ENCODE assay signal across 16 mouse cellular contexts in the genomic region with DNA sequence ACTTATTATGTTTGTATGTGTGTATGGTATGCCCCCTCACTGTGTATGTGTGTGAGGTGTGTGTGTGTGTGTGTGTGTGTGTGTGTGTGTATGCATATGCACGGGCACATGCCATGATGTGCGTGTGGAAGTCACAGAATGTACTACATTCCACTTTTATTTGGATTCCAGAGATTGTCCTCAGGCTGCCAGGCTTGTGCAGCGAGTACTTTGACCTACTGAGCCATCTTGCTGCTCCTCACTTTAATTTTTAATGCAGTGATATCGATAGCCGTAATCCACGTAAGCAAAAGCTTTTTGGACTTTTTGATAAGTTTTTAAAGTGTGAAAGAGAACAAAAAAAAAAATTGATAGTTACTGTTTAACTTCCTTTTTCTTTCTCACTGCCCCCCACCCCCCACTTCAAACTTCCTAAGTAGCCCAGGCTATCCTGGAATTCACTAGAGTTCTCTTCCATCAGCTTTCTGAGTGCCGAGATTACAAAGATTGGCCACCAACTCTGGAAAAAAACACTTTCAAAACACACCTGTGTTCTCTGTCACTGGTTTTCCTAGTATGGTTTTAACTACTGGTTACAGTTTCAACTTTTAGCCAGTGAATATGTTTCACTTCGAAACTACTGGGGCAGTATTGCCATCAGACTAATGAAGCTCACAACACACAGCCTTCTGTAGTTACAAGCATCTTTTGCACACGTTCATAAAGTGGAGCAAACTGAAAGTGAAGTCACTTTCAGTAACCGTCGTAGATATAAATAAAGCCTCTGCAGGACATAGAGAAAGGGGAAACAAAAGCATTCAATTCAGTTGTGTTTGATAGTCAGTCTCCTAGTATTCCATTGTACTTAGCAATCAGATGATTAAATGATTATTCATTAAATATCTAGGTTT. TPM values are rescaled to one million over a fixed set of nuclear protein-coding genes. Genes with fewer than 3 reads are reported as not detected.
DNase-seq lines count a peak whose midpoint lies in the region; ATAC-seq and TF ChIP-seq lines count a peak whose summit lies in the region.
"Had no signal": no experiment of that assay in that cellular context is flagged by ENCODE, and none has a peak within 500 bp of the region (broad histone marks: within the 10 kb centered on the region; RNA-seq: fewer than 3 reads in every experiment).

No protein-coding gene starts in this region.

- intact Hi-C loops in left cerebral cortex, postnatal 4 days (cut with DNase I): no loop called here
- intact Hi-C loops in left cerebral cortex, postnatal 36 days (cut with DNase I): no loop called here

- peak overlapping the region; percentile 45 for H3K27ac ChIP-seq in liver, embryonic 14.5 days
- H3K27ac ChIP-seq: embryonic facial prominence, embryonic 13.5 days; hindbrain, embryonic 10.5 days; limb, embryonic 12.5 days had no signal

- DNase-seq in spleen, postnatal 36 days (ENCODE audit: low spot score in 2 of 2): peak; percentile 27 to 58
- DNase-seq in spleen, postnatal 14 days (ENCODE audit: low spot score in 2 of 2): no peak
- DNase-seq in liver, embryonic 14.5 days (ENCODE audit: low read depth in 3 of 3, low spot score in 3 of 3): no peak
- DNase-seq in left cerebral cortex, postnatal 4 days: no peak
- no peak for DNase-seq in cerebellum, postnatal 25 days
- no peak for DNase-seq in left cerebral cortex, postnatal 36 days (ENCODE audit: low spot score in 2 of 2)
- DNase-seq: adrenal gland, adult 8-10 months; cerebellum, adult 11-12 months; lung, postnatal 4 days; retina, postnatal 1 day; thymus, postnatal 4 days had no signal

- peaks cover 53 to 60% of the 10 kb centered on the region in 2 experiments for H3K4me1 ChIP-seq in liver, embryonic 14.5 days (replicated peaks; ENCODE audit: control insufficient read depth in 2 of 2, insufficient read depth in 2 of 2, low read length in 1 of 2)

- TF ChIP-seq CTCF in liver, embryonic 14.5 days (IDR thresholded peaks at IDR 0.05; ENCODE audit: low read depth): no peak

- 60% methylated on average over 11 of the region's 11 CpGs for WGBS in liver, embryonic 14.5 days (ENCODE audit: insufficient replicate concordance)

- TF ChIP-seq EP300 in liver, embryonic 14.5 days (IDR thresholded peaks at IDR 0.05; ENCODE audit: low read depth): no peak

- H3K9ac ChIP-seq in liver, embryonic 14.5 days (replicated peaks): peak overlapping the region; percentile 18; the same call in 1 of the 2 replicates
- H3K9ac ChIP-seq: embryonic facial prominence, embryonic 13.5 days; limb, embryonic 12.5 days had no signal

- H3K9me3 ChIP-seq in liver, embryonic 14.5 days (ENCODE audit: control insufficient read depth, low read length): no peaks in the 10 kb centered on the region
- H3K9me3 ChIP-seq: embryonic facial prominence, embryonic 13.5 days; hindbrain, embryonic 10.5 days; limb, embryonic 12.5 days had no signal

- H3K27me3 ChIP-seq in liver, embryonic 14.5 days (ENCODE audit: control insufficient read depth, insufficient read depth, low read length): no peaks in the 10 kb centered on the region

- peak overlapping the region; percentile 56 for H3K4me2 ChIP-seq in liver, embryonic 14.5 days (ENCODE audit: low read depth)
- H3K4me2 ChIP-seq: embryonic facial prominence, embryonic 13.5 days; limb, embryonic 12.5 days had no signal

- peak; percentile 50 for ATAC-seq in common myeloid progenitor, adult 5-6 weeks (replicated peaks; ENCODE audit: low read depth, poor library complexity, severe bottlenecking)
- no peak for ATAC-seq in liver, embryonic 14.5 days (ENCODE audit: insufficient read depth)
- ATAC-seq: forebrain, embryonic 16.5 days had no signal

- peak overlapping the region in 1 of 2 experiments; percentile 20; a peak in 1 of 4 replicates for H3K4me3 ChIP-seq in liver, embryonic 14.5 days (ENCODE audit: insufficient read depth in 1 of 2, low read depth in 2 of 2, low read length in 2 of 2)
- H3K4me3 ChIP-seq: embryonic facial prominence, embryonic 13.5 days; hindbrain, embryonic 10.5 days; limb, embryonic 12.5 days had no signal

- H3K36me3 ChIP-seq in liver, embryonic 14.5 days (replicated peaks; ENCODE audit: control insufficient read depth, insufficient read depth, low read depth): no peaks in the 10 kb centered on the region; the same call in 1 of the 2 replicates
- H3K36me3 ChIP-seq: embryonic facial prominence, embryonic 13.5 days; hindbrain, embryonic 10.5 days; limb, embryonic 12.5 days had no signal

RNA-seq across cellular contexts. Expression of gene Exoc6, which starts 3.4 kb away (rescaled TPM):
- 108 and 109 TPM in 2 replicates for total RNA-seq in common myeloid progenitor, adult 5-6 weeks (2017)
- 11.4 and 17.3 TPM in 2 replicates for polyA plus RNA-seq in liver, embryonic 14.5 days (2012; rRNA removed)
- polyA plus RNA-seq in liver, embryonic 14.5 days (2014; fragmentation: Nextera tagmentation; extraction: Ambion mirVana): 31.6 and 32.4 TPM in 2 replicates
- 10 to 100 TPM; 54.5 to 55.5 TPM for total RNA-seq in left cerebral cortex, postnatal 4 days (2021)
- total RNA-seq in left cerebral cortex, postnatal 36 days (2021): 10 to 100 TPM; 42.3 to 43.9 TPM

Comparison
In these comparisons a context has a peak if more than half of its experiments do, and no peak if none do; other contexts are left out.
1. DNase-seq: peak in spleen, postnatal 36 days (2 of 2); none in spleen, postnatal 14 days (0 of 2), liver, embryonic 14.5 days (0 of 3), left cerebral cortex, postnatal 4 days (single experiment), cerebellum, postnatal 25 days (0 of 2) and left cerebral cortex, postnatal 36 days (0 of 2).